Mouse (Mus musculus): ENCODE results near the gene Chd1l.

Gene Chd1l

GRCm38 (mm10) chr3:97617091-97617825 lies 7.3 kb upstream of the Chd1l start:
- DNase-seq, result no peak

- DNase-seq, result no peak
Measured at GRCm38 (mm10) chr3:97615933-97616332, 5.9 kb upstream of the Chd1l start.

- no peak for DNase-seq
Measured at GRCm38 (mm10) chr3:97615154-97615553, 5.2 kb upstream of the Chd1l start.

GRCm38 (mm10) chr3:97611021-97611420 lies 1.0 kb upstream of the Chd1l start:
- no peak for DNase-seq

GRCm38 (mm10) chr3:97609201-97609844 lies 680 bp downstream of the Chd1l start:
- peak; percentile 50 to 60 for DNase-seq

- DNase-seq, result no peak
Measured at GRCm38 (mm10) chr3:97600050-97600832, 9.8 kb downstream of the Chd1l start.

GRCm38 (mm10) chr3:97596796-97597195 lies 13.2 kb downstream of the Chd1l start:
- DNase-seq, result no peak

- no peak for DNase-seq
Measured at GRCm38 (mm10) chr3:97595066-97595465, 14.9 kb downstream of the Chd1l start.

GRCm38 (mm10) chr3:97594140-97594539 lies 15.9 kb downstream of the Chd1l start:
- DNase-seq, result no peak

GRCm38 (mm10) chr3:97593089-97593488 lies 16.9 kb downstream of the Chd1l start:
- DNase-seq, result no peak

- no peak for DNase-seq
Measured at GRCm38 (mm10) chr3:97590699-97591098, 19.3 kb downstream of the Chd1l start.

GRCm38 (mm10) chr3:97587656-97588055 lies 22.3 kb downstream of the Chd1l start:
- no peak for DNase-seq

- DNase-seq, result peak; percentile 92 to 94
Measured at GRCm38 (mm10) chr3:97585383-97586160, 24.4 kb downstream of the Chd1l start.

- DNase-seq, result no peak
Measured at GRCm38 (mm10) chr3:97573807-97574206, 36.2 kb downstream of the Chd1l start.

- DNase-seq, result no peak
Measured at GRCm38 (mm10) chr3:97564588-97564987, 45.4 kb downstream of the Chd1l start.

GRCm38 (mm10) chr3:97558554-97558953 lies 51.4 kb downstream of the Chd1l start:
- no peak for DNase-seq

GRCm38 (mm10) chr3:97546205-97546604 lies 63.8 kb downstream of the Chd1l start:
- DNase-seq, result no peak

GRCm38 (mm10) chr3:97540171-97540570 lies 69.8 kb downstream of the Chd1l start:
- DNase-seq, result no peak

GRCm38 (mm10) chr3:97538634-97539033 lies 71.4 kb downstream of the Chd1l start:
- DNase-seq, result no peak

- peak in 1 of 2 experiments; percentile 25 for DNase-seq
Measured at GRCm38 (mm10) chr3:97537006-97537405, 73.0 kb downstream of the Chd1l start.

- DNase-seq, result no peak
Measured at GRCm38 (mm10) chr3:97535660-97536059, 74.3 kb downstream of the Chd1l start.

- peak in 1 of 2 experiments; percentile 42 for DNase-seq
Measured at GRCm38 (mm10) chr3:97525458-97525857, 84.5 kb downstream of the Chd1l start.

- peak; percentile 53 to 56 for DNase-seq
Measured at GRCm38 (mm10) chr3:97524835-97525234, 85.2 kb downstream of the Chd1l start.

All from cerebellum, postnatal 10 days (tissue).